Mouse (Mus musculus) testis, adult 10 weeks (tissue): ENCODE data around the gene Snx9. TPM values are rescaled to one million over a fixed set of nuclear protein-coding genes. Genes with fewer than 3 reads are reported as not detected.

Experiments used
- polyA plus RNA-seq: library from polyadenylated mRNA; stranded (reverse); fragments of 350-450 nt; fragmentation: Illumina TruSeq; extraction: RNeasy Lipid Tissue Mini Kit (QIAGEN cat#74804); gene quantifications from one replicate; pipeline ENCODE4 v1.2.3, GENCODE M21; 2014; ENCODE audit warnings: low read depth, low replicate concordance

Snx9 gene
- 11.5 TPM for polyA plus RNA-seq

GRCm38 (mm10) chr17:5841128-5841942, at the start of gene Snx9:
Snx9 (plus strand) TSS chr17:5841329.

GRCm38 (mm10) chr17:5941230-5942043, 100.3 kb downstream of the Snx9 start, which contains the start of gene Synj2:
Synj2 (plus strand) TSS chr17:5941280.

Other genes starting within 250 kb of the Snx9 start
- 16.3 TPM for gene Synj2, start 100.0 kb downstream of the Snx9 start, polyA plus RNA-seq
- 10.0 TPM for gene Serac1, start 238.4 kb downstream of the Snx9 start, polyA plus RNA-seq
- gene Gtf2h5, start 238.5 kb downstream of the Snx9 start, polyA plus RNA-seq, result 15.6 TPM